Mouse (Mus musculus) heart, postnatal 0 days (tissue): ENCODE results near the gene Gm21541.
"Not testable (repeated sequence)": the region's sequence is repeated elsewhere in the genome, so short reads cannot be mapped to it uniquely, and the experiment has no call there.

Source experiments
- CTCF ChIP-seq: IDR thresholded peaks from 2 replicates; pipeline ENCODE4 v1.5.1; 2016; ENCODE audit warnings: antibody characterized with exemption, control low read depth, low read depth
- EP300 ChIP-seq: IDR thresholded peaks from 2 replicates; pipeline ENCODE4 v1.6.1; 2016; ENCODE audit warnings: antibody characterized with exemption, low read depth

- TF ChIP-seq CTCF, EP300: not testable (repeated sequence)
These were observed 37.9 kb downstream of the Gm21541 start, which contains the start of gene Gm20878 for GRCm38 (mm10) chr4:41941272-41941671.
